Mouse (Mus musculus): ENCODE data around the gene Slc2a10. TPM values are rescaled to one million over a fixed set of nuclear protein-coding genes. Genes with fewer than 3 reads are reported as not detected.
A peak's percentile ranks its signal among the peaks of the same experiment; 100 is the strongest.

Gene Slc2a10
- 2.8 and 3.1 TPM in 2 replicates for polyA plus RNA-seq (2015; fragmentation: Nextera tagmentation; extraction: Ambion mirVana)

DNA sequence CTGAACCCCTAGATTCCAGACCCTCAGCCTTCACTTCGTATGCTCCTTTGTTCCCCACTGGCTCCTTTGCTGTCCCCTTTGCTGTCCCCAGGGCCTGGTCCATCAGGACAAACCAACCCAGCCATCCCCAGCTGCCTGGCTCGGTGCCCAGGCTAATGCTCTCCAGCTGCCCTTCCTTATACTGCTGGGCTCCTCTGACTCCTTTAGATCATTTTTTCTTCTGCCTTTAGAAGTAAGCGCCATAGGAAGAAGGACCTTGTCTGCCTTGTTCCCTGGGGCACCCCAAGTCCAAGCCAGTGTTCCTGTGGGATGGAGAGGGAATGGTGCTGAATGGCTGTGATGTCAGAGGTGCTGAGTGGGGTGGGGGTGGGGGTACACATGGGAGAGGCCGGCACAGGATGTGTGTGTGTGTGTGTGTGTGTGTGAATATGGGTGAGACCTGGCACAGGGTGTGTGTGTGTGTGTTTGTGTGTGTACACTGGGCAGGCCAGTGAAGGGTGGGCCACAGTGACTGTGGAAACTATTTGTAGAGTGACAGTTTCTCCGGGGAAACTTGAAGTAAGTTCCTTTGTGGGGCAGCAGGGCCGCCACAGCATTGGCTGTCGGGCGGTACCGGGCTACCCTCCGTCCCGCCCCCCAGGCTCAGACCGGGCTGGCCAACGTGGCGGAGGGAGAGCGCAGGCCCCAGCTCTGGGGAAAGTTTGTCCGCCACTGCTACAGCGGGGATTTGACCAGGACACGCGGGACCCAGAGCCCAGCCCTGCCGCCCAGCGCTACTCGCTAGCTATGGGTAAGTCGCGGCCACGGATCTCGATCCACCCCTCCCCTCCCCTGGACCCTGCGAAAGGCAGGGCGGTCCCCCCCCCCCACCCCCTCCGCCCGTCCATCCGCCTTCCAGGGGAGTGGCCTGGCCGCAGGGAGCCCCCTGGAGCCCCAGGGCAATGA lies at the start of gene Slc2a10:
Gene Slc2a10 (plus strand): TSS at position 529 of the 945 bp plus-strand sequence.
- H3K9me3 ChIP-seq = no peaks in the 10 kb centered on the region
- H3K36me3 ChIP-seq = no peaks in the 10 kb centered on the region
- H3K9ac ChIP-seq = peak within 1 kb of the TSS; percentile 46
- peak within 1 kb of the TSS; percentile 48 for H3K4me2 ChIP-seq
- peaks cover 24% of the 10 kb centered on the region for H3K4me1 ChIP-seq (replicated peaks)
- 0 out of 2 replicates have a peak, but pooled peaks cover 2% of the 10 kb centered on the region for H3K27me3 ChIP-seq
- peak within 1 kb of the TSS; percentile 27 for H3K4me3 ChIP-seq
- peak within 1 kb of the TSS; percentile 25 for H3K27ac ChIP-seq
- ATAC-seq (ENCODE audit: low FRiP score) = peak; percentile 73
- 5% methylated on average over 30 of the region's 32 CpGs for WGBS

DNA sequence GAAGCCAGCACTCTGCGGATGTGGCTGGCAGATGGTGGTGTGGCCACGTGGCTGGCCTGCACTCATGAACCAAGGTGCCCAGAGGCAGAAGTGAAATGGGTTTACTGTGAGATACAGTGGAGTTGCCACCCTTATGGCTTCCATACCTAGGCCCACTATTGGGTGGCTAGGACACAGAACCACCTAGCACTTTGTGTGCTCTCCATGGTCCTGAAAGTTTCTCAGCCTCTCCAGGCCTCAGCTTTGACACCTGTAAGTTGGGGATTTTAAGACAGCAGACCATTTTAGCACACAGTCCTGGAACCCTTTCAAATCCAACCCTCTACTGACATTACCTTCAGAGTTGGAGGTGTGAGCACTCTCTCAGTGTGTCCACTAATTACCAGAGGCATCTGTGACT lies 46.9 kb upstream of the Slc2a10 start:
- H3K4me2 ChIP-seq = no peak overlapping the region
- no peaks in the 10 kb centered on the region for H3K36me3 ChIP-seq
- H3K9me3 ChIP-seq = no peaks in the 10 kb centered on the region
- WGBS = 51% methylated on average over 2 of the region's 2 CpGs
- H3K4me1 ChIP-seq (replicated peaks) = no peaks in the 10 kb centered on the region; the same call in 1 of the 2 replicates
- H3K4me3 ChIP-seq = no peak overlapping the region
- H3K9ac ChIP-seq = no peak overlapping the region
- H3K27me3 ChIP-seq = no peaks in the 10 kb centered on the region
- ATAC-seq (ENCODE audit: low FRiP score) = no peak
- H3K27ac ChIP-seq = no peak overlapping the region

DNA sequence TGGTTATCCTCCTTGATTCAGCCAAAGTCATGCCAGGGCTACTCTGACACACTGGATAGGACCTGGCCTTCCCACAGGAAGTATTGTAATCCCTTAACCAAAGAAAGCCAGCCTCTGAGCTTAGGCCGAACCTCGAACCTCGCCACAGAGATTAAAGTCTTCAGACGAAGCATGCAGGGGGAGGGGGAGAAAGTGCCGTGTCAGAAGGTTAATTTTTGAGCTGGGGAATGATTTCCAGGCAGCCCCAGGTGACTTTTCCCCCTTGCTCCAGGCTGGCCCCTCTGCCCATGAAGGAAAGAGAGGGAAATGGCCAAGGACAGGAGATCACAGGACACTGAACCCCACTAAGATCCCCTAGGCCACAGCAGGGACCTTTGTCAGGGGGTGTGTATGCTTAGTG lies 45.4 kb upstream of the Slc2a10 start:
- ATAC-seq (ENCODE audit: low FRiP score) = no peak
- no peak overlapping the region for H3K9ac ChIP-seq
- H3K4me2 ChIP-seq = no peak overlapping the region
- H3K36me3 ChIP-seq = no peaks in the 10 kb centered on the region
- H3K4me3 ChIP-seq = no peak overlapping the region
- no peaks in the 10 kb centered on the region; the same call in none of the 2 replicates for H3K4me1 ChIP-seq (replicated peaks)
- no peaks in the 10 kb centered on the region for H3K27me3 ChIP-seq
- 84% methylated on average over 5 of the region's 5 CpGs for WGBS
- H3K27ac ChIP-seq = no peak overlapping the region
- no peaks in the 10 kb centered on the region for H3K9me3 ChIP-seq

DNA sequence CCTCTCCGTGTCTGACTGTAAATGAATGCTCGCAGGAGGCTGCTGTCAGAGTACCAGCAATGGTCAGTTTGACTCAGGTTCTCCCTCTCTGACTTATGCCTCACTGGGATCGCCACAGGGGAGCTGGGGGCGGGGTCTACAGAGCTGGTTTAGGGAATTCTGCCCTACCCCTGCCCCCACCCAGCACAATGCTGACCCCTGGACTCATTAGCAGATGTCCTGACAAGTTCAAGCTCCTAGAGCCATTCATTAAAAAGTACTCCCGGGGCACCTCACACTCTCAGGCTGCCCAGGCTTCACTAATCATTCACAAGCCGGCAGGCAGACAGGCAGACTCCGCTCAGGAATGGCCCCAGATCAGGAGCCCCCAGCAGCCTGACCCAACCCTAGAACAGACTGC lies 43.9 kb upstream of the Slc2a10 start:
- WGBS = 22% methylated on average over 7 of the region's 7 CpGs
- ATAC-seq (ENCODE audit: low FRiP score) = no peak
- no peaks in the 10 kb centered on the region for H3K27me3 ChIP-seq
- H3K9me3 ChIP-seq = no peaks in the 10 kb centered on the region
- H3K4me3 ChIP-seq = no peak overlapping the region
- H3K9ac ChIP-seq = no peak overlapping the region
- no peaks in the 10 kb centered on the region; the same call in none of the 2 replicates for H3K4me1 ChIP-seq (replicated peaks)
- no peaks in the 10 kb centered on the region for H3K36me3 ChIP-seq
- H3K4me2 ChIP-seq = no peak overlapping the region
- H3K27ac ChIP-seq = no peak overlapping the region

DNA sequence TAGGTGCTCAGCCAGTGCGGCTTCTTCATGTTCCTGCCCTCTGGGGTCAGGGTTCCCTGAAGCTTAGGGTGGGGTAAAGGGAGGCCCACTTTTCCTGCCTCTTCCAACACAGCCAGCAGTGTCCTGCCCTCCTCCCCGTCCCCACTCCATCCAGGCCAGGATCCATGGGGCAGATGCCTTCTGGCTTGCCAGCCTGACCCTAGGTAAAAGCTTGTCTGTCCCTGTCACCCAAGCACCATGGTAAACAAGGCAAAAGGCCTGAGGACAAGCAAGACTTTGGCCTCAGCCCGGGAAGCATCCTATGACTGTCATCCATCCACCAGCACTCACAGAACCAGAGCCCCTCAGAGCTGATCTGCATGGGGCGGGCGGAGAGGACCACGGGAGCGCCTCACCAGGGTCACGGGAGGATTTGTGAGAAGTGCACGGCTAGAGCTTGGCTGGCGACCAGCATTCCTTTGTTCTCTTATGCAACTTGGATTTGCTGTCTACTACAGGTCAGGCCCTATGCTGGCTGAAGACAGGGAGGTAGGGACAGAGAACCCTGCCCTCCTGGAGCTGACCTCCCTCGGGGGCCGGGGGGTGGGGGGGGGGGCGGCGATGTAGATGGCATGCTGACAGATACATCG lies 35.6 kb upstream of the Slc2a10 start:
- H3K4me2 ChIP-seq = no peak overlapping the region
- no peak overlapping the region for H3K4me3 ChIP-seq
- H3K36me3 ChIP-seq = no peaks in the 10 kb centered on the region
- no peak for ATAC-seq (ENCODE audit: low FRiP score)
- H3K27ac ChIP-seq = no peak overlapping the region
- H3K9ac ChIP-seq = no peak overlapping the region
- no peaks in the 10 kb centered on the region for H3K9me3 ChIP-seq
- WGBS = 53% methylated on average over 15 of the region's 15 CpGs
- peaks cover 20% of the 10 kb centered on the region for H3K4me1 ChIP-seq (replicated peaks)
- H3K27me3 ChIP-seq = peaks cover 31% of the 10 kb centered on the region

DNA sequence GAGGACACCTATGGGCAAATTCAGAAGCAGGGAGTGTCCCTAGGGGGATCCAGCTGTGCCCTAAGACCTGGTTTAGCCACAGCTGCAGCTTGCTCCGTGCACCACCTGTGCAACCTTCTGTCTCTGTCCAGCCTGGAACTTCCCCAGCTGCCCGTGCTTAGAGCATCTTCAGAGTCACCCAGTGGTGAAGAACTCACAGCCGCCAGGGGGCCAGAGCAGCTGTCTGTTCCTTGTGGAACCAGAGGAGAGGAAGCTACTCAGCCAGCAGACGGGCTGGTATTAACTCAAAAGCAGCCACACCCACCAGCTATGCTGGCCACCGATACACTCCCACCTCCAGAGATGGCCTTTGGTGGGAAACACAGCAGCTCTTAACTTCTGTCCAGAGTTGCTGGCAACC lies 33.4 kb upstream of the Slc2a10 start:
- H3K4me3 ChIP-seq = no peak overlapping the region
- H3K4me2 ChIP-seq = no peak overlapping the region
- no peak overlapping the region for H3K9ac ChIP-seq
- peaks cover 49% of the 10 kb centered on the region for H3K27me3 ChIP-seq
- H3K4me1 ChIP-seq (replicated peaks) = peaks cover 22% of the 10 kb centered on the region
- H3K27ac ChIP-seq = no peak overlapping the region
- no peaks in the 10 kb centered on the region for H3K36me3 ChIP-seq
- no peaks in the 10 kb centered on the region for H3K9me3 ChIP-seq
- no peak for ATAC-seq (ENCODE audit: low FRiP score)
- 46% methylated on average over 5 of the region's 5 CpGs for WGBS

DNA sequence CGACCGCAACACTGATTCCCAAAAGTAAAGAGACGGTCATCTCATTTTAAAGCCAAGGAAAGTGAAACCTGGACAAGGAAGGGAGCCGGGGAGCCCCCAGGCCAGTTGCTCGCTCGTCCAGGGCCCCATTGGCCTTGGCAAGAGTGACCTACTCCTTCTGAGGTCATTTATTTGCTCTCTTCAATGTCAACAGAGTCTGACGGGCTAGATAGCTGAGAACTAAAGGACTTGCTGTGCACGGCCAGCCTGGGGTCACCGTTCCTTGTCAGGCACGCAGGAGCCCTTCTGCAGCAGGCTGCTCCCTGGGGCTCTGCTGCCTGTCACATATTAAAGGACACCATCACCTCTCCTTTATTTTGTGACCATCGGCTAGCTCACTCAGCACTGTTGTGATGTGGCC lies 31.6 kb upstream of the Slc2a10 start:
- H3K4me3 ChIP-seq = no peak overlapping the region
- H3K9me3 ChIP-seq = no peaks in the 10 kb centered on the region
- no peak overlapping the region for H3K4me2 ChIP-seq
- H3K36me3 ChIP-seq = no peaks in the 10 kb centered on the region
- no peak overlapping the region for H3K27ac ChIP-seq
- peaks cover 22% of the 10 kb centered on the region for H3K4me1 ChIP-seq (replicated peaks)
- no peak overlapping the region for H3K9ac ChIP-seq
- H3K27me3 ChIP-seq = peaks cover 45% of the 10 kb centered on the region
- ATAC-seq (ENCODE audit: low FRiP score) = no peak
- WGBS = 67% methylated on average over 11 of the region's 11 CpGs

DNA sequence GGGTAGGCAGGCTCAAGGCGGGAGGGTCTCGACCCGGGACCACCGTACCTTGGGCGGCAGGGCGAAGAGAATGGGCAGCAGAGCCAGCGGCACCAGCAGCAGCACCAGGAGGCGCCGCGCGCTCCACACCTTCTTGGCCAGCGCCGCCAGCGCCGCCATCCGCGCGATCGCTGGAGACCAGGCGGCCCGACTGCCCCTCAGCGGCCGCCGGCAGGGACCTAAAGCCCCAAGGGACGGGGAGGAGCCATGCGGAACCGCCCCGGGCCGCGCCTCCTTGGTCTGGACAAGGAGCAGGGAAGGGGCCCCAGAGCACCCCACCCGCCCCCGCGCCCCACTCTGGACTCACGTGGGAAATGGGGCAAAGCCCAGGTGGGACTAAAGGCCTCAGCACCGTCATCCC lies 30.6 kb upstream of the Slc2a10 start, which contains the start of gene Slc13a3:
Gene Slc13a3 (minus strand): TSS at position 228 of the 400 bp plus-strand sequence.
- no peak for ATAC-seq (ENCODE audit: low FRiP score)
- H3K9ac ChIP-seq = peak within 1 kb of the TSS; percentile 58
- WGBS = 2% methylated on average over 35 of the region's 35 CpGs

DNA sequence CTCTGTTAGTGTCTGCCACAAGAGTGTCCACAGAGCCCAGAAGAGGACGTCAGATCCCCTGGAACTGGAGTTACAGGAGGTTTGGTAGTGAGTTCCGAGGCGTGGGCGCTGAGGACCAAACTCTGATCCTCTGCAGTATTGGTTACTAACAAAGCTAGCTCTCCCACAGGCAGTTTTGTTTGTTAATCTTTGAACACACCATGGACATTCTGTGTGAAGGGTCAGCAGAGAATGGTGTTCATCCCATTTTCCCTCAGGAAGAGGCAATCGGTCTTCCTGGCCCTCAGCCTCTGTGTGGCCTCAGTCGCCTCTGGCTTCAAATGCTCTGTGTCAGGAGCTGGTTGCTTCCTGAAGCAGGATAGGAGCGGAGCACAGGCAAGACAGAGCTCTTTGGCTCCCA lies 28.2 kb upstream of the Slc2a10 start:
- WGBS = 67% methylated on average over 7 of the region's 7 CpGs
- H3K27ac ChIP-seq = no peak overlapping the region
- H3K36me3 ChIP-seq = no peaks in the 10 kb centered on the region
- H3K9me3 ChIP-seq = no peaks in the 10 kb centered on the region
- no peak overlapping the region for H3K4me3 ChIP-seq
- H3K4me2 ChIP-seq = no peak overlapping the region
- peaks cover 6% of the 10 kb centered on the region; the same call in 1 of the 2 replicates for H3K4me1 ChIP-seq (replicated peaks)
- H3K9ac ChIP-seq = no peak overlapping the region
- ATAC-seq (ENCODE audit: low FRiP score) = no peak
- H3K27me3 ChIP-seq = peaks cover 41% of the 10 kb centered on the region

More for the DNA sequence above, 30.6 kb upstream of the Slc2a10 start, which contains the start of gene Slc13a3:
- no peak within 1 kb of the TSS for H3K27ac ChIP-seq
- H3K9me3 ChIP-seq = no peaks in the 10 kb centered on the region
- peak within 1 kb of the TSS; percentile 44 for H3K4me2 ChIP-seq
- H3K4me3 ChIP-seq = peak within 1 kb of the TSS; percentile 21
- peaks cover 18% of the 10 kb centered on the region for H3K4me1 ChIP-seq (replicated peaks)
- H3K36me3 ChIP-seq = no peaks in the 10 kb centered on the region
- H3K27me3 ChIP-seq = peaks cover 45% of the 10 kb centered on the region

DNA sequence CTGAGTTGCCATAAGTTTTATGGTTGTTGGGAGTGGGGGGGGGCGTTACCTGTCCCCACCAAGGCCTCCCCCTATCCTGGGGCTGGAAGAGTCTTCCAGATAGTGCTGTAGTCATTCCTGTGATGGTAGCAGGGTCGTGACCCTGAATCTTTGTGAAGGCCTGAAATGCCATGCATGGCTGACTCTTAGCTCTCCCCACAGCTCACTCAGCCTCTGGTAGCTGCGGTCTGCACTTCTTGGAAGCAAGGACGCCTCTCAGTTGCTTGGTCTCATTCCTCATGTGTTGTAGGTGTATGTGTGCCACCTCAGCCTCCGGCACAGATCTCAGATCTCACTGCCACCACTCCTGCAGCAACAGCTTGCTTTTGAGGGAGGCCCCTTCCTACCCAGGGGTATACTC lies 27.7 kb upstream of the Slc2a10 start:
- H3K9ac ChIP-seq = no peak overlapping the region
- no peaks in the 10 kb centered on the region for H3K36me3 ChIP-seq
- H3K4me3 ChIP-seq = no peak overlapping the region
- no peaks in the 10 kb centered on the region for H3K9me3 ChIP-seq
- ATAC-seq (ENCODE audit: low FRiP score) = no peak
- H3K27ac ChIP-seq = no peak overlapping the region
- peaks cover 38% of the 10 kb centered on the region for H3K27me3 ChIP-seq
- H3K4me2 ChIP-seq = no peak overlapping the region
- WGBS = 52% methylated on average over 5 of the region's 5 CpGs
- H3K4me1 ChIP-seq (replicated peaks) = peaks cover 6% of the 10 kb centered on the region; the same call in 1 of the 2 replicates

DNA sequence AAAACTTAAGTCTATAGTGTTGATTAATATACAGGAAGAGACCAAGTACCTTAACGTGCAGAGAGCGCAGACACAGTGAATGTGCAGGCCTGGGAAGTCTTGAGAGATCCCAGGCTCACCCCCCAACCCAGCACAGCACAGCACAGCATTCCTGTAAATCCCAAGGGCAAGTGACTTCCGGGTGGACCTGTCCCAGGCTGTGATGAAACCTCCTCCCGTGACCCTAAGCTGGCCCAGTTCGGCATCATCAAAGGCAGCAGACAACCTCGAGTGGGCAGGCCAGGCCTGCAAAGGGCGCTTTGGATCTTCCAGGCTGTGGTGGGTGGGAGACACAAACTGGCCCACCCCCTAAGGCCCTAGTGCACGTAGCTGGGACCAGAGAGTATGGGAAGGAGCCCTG lies 21.6 kb upstream of the Slc2a10 start:
- Histone ChIP-seq H3K27me3 (no peaks in the 10 kb centered on the region), H3K36me3 (no peaks in the 10 kb centered on the region), H3K9me3 (no peaks in the 10 kb centered on the region), H3K4me2 (no peak overlapping the region), H3K27ac (no peak overlapping the region), H3K4me1 (replicated peaks) (peaks cover 16% of the 10 kb centered on the region), H3K9ac (no peak overlapping the region), H3K4me3 (no peak overlapping the region)
- WGBS = 61% methylated on average over 8 of the region's 8 CpGs
- no peak for ATAC-seq (ENCODE audit: low FRiP score)

DNA sequence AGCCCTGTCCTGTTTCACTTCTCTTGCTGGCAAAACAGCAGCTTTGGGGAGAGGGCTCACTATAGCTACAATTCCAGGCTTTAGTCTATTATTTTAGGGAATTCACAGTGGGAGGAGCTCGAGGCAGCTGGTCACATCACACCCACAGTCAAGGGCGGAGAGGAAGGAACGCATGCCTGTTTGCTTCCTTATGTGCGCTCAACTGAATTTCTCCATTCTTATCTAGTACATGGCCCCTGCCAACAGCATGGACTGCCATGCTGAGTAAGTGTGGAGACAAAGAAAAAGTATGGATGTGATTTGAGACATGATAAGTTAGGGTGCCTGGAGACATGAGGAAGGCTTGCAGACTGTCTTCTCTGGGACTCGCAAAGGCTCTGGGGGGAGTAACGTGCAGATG lies 19.4 kb upstream of the Slc2a10 start:
- H3K4me1 ChIP-seq (replicated peaks) = peaks cover 19% of the 10 kb centered on the region
- no peaks in the 10 kb centered on the region for H3K27me3 ChIP-seq
- ATAC-seq (ENCODE audit: low FRiP score) = no peak
- H3K36me3 ChIP-seq = peaks cover 13% of the 10 kb centered on the region
- H3K9ac ChIP-seq = no peak overlapping the region
- H3K4me2 ChIP-seq = no peak overlapping the region
- 61% methylated on average over 6 of the region's 6 CpGs for WGBS
- no peaks in the 10 kb centered on the region for H3K9me3 ChIP-seq
- H3K27ac ChIP-seq = no peak overlapping the region
- no peak overlapping the region for H3K4me3 ChIP-seq
